Mouse (Mus musculus): Measurements from ENCODE around the gene Ube2i. TPM values are rescaled to one million over a fixed set of nuclear protein-coding genes. Genes with fewer than 3 reads are reported as not detected.
"Not testable (repeated sequence)": the region's sequence is repeated elsewhere in the genome, so short reads cannot be mapped to it uniquely, and the experiment has no call there.

The Ube2i gene
- total RNA-seq, 2 experiments from 2014 or later, result 225 to 230 TPM

DNA sequence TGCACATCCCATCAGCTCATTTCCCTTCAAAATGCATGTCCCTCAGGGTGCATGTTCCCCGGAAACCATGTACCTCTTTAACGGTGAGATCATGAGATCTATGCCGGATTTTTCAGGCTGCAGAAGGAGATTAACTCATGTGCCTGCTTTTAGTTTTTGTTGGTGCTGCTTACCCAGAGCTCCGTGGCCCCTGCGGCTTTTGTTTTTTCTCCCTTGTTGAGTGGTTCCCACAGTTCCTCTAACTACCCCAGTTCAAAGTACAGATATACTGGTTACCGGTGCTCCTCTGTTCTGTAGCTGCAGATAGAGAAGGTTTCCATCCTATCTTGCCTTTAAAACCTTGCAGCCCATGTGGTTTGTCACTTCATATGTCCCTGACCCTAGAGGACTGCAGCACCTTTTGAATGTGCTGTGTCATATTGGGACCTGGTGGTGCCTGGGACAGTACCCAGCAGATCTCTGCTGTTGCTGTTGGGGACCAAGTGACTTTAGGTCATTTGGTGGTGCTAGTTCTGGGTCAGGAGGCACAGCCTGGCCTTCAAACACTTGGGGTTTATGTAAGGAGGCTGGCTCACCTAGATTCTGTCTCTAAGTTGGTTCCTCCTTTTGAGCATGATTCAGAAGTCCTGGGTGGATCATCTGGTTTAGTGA lies 51.3 kb downstream of the Ube2i start:
- intact Hi-C loops (cut with DNase I), result no loop called here
- DNase-seq (ENCODE audit: extremely low spot score in 1 of 2, low spot score in 2 of 2), result no peak

DNA sequence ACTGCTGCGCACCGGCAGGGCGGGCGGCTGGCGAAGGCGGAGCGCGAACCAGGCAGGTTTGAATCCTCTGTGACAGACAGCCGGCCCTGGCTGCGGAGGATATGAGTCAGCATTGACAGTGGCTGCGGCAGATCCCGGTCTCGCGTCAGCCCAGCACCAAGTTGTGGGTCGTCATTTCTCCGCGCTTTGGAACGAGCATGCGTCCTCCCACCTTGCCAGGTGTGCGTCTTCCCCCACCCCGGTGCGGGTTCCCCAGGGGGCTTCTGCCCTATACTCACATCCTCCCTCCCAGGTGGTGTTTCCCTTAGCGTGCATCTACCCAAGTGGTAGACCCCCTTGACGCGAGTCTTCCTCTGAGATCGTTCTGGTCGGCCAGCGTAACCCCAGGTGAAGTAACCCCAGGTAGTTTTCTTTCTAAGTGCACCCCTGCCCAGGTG lies 51.9 kb downstream of the Ube2i start:
- DNase-seq (ENCODE audit: extremely low spot score in 1 of 2, low spot score in 2 of 2); intact Hi-C loops (cut with DNase I): not testable (repeated sequence)

DNA sequence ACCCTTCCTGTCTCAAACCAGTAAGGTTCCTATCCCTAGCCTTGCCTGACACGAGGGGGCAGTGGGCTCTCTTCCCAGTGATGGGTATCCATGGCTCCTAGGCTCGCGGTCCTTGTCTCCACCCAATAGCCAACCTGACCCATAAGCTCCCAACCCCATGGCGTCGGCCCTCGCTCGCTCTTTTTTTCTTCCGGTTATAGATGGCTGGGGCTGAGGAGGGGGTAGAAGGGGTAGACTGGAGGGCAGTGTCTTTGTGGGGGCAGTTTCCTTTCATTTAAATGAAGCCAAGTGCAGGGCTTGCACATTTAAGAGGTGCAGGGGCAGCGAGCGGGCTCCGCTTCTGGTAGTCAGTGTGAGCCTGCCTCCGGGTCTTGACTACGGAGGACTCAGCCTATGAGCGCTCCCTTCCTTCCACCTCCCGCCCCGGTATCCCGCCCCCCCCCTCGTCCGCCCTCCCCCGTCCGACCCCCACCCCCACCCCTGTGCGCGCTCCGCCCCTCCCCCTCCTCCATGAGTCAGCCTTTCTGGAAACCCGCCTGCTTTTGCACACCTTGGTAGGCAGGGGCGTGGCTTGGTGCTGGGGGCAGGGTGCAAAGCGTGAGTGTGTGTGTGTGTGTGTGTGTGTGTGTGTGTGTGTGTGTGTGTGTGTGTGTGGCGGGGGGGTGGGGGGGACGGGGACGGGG lies 52.5 kb downstream of the Ube2i start:
- intact Hi-C loops (cut with DNase I), result no loop called here
- DNase-seq (ENCODE audit: extremely low spot score in 1 of 2, low spot score in 2 of 2), result peak; percentile 43 to 81

DNA sequence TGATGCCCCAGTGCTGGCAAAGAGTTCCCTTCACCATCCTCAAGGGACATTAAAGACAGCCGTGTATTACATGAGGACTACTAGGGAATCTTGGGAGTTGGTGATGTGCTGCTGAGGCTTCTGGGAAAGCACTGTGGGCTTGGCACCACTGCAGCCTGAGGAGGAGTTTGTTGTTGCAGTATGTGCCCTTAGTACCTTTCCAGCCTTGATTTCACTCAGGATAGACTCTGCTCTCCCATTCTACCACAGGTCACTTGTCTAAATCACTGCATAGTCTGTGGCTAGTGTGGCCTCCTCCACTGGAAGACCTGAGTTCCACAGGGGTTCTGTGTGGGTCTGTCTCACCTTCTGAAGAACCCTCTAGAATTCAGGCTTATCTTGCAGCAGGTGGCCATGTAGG lies 53.7 kb downstream of the Ube2i start:
- intact Hi-C loops (cut with DNase I), result no loop called here
- no peak for DNase-seq (ENCODE audit: extremely low spot score in 1 of 2, low spot score in 2 of 2)

DNA sequence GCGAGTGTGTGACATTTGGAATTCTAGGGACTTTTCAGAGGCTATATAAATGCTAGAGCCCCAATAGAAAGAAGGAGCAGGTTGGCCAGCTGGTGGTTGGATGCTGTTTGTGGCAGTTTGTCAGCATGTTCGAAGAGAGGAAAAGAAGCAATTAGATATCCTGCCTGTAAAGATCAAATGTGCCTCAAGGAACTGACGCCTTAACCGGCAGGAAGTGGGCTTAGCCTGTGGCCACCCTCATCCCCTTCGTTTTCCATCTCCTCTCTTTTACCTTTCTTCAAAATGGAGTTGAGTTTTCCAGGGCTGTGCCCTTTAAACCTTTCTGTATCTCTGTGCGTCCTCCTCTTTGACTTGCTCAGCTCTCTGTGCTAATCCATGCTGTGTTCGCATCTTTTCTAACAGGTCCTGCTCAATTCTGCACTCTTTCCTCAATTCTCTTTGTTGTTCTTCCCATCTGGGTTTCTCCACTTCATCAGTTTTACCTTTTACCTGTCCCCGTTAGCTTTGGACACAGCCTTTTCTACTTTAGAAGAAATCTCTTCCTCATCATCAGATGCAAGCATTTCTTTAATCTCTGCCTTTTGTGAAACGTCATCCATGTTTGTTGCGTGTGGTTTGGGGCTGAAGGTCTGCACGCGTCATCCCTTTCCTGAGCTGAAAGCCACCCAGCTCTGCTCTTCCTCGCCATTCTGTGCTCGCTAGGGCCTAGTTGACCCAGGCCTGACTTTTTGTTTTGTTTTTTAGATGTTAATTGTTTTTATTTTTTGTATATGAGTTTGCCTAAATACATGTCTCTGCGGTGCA lies 54.7 kb downstream of the Ube2i start:
- no peak for DNase-seq (ENCODE audit: extremely low spot score in 1 of 2, low spot score in 2 of 2)

DNA sequence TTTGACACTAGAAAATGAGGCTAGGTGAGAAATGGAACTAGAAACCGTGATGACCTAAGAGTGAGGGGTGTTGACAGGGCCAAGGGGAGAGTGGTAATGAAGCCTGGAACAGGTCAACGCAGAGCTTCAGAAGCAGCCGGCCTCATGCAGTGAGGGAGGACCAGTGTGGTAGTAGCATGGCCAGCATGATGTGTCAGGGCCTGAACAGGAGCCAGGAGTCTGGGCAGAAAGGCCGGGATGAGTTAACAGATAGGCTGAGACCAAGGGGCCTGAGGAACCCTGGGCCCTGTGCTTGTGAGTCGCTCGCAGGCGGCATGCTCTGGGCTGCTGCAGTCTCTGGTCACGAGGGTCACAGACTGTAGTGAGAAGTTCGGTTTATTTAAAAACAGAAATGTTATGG lies 55.5 kb downstream of the Ube2i start:
- no peak for DNase-seq (ENCODE audit: extremely low spot score in 1 of 2, low spot score in 2 of 2)
- intact Hi-C loops (cut with DNase I), result no loop called here

More for the DNA sequence above, 54.7 kb downstream of the Ube2i start:
- intact Hi-C loops (cut with DNase I), result no loop called here

DNA sequence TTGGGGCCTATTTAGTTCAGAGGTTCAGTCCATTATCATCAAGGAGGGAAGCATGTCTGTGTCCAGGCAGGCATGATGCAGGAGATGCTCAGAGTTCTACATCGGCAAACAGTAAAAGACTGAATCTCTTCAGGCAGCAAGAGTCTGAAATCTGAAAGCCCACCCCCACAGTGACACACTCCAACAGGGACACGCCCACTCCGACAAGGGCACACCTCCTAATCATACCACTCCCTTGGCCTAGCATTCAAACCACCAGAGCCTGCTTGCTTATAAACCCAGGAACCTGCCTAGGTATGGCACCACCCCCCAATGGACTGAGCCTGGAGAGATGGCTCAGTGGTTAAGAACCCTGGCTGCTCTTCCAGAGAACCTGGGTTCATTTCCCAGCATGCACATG lies 59.0 kb downstream of the Ube2i start:
- DNase-seq (ENCODE audit: extremely low spot score in 1 of 2, low spot score in 2 of 2), result no peak
- intact Hi-C loops (cut with DNase I), result no loop called here

Small RNA genes within 50 kb of the gene (microRNA-seq; reads per million reads assigned to microRNA genes)
- 63.0 reads per million, percentile 52 among the genes with 10 or more reads in this experiment for gene Mir3547

Other genes with a start within 250 kb of the Ube2i start
- gene Tmem204, start 191.0 kb downstream of the Ube2i start, total RNA-seq (2021), result 1 to 10 TPM; 7.2 to 7.8 TPM
- 10 to 100 TPM; 35.4 to 41.1 TPM for gene Telo2, start 158.7 kb downstream of the Ube2i start, total RNA-seq (2021)
- 1 to 10 TPM; 2.0 to 2.3 TPM for gene Ptx4, start 153.9 kb downstream of the Ube2i start, total RNA-seq (2021)
- 10 to 100 TPM; 44.6 to 44.9 TPM for gene Clcn7, start 141.2 kb downstream of the Ube2i start, total RNA-seq (2021)
- not detected for gene Ccdc154, start 112.2 kb downstream of the Ube2i start, total RNA-seq (2021)
- gene Gm38655, start 99.2 kb downstream of the Ube2i start, total RNA-seq (2021), result not detected
- gene BC003965, start 90.1 kb downstream of the Ube2i start, total RNA-seq (2021), result 10 to 100 TPM; 17.6 to 17.9 TPM
- gene Unkl, start 86.2 kb downstream of the Ube2i start, total RNA-seq (2021), result 10 to 100 TPM; 31.8 to 32.3 TPM
- 10 to 100 TPM; 60.4 to 67.4 TPM for gene Gnptg, start 34.5 kb downstream of the Ube2i start, total RNA-seq (2021)
- 10 to 100 TPM; 28.6 to 30.3 TPM for gene Tsr3, start 34.5 kb downstream of the Ube2i start, total RNA-seq (2021)
- 10 to 100 TPM; 17.4 to 35.0 TPM for gene Baiap3, start 18.3 kb downstream of the Ube2i start, total RNA-seq (2021)
- gene Prss34, start 23.8 kb upstream of the Ube2i start, total RNA-seq (2021), result not detected
- gene Prss28, start 34.0 kb upstream of the Ube2i start, total RNA-seq (2021), result not detected
- not detected for gene Prss29, start 44.0 kb upstream of the Ube2i start, total RNA-seq (2021)
- not detected for gene Tpsab1, start 70.9 kb upstream of the Ube2i start, total RNA-seq (2021)
- gene Tpsb2, start 91.7 kb upstream of the Ube2i start, total RNA-seq (2021), result under 1 TPM; 0.54 to 0.77 TPM
- not detected for gene Tpsg1, start 94.7 kb upstream of the Ube2i start, total RNA-seq (2021)
- gene Cacna1h, start 159.2 kb upstream of the Ube2i start, total RNA-seq (2021), result 10 to 100 TPM; 53.7 to 62.9 TPM
- 1 to 10 TPM in 1 of 2 experiments, under 1 TPM in 1; 0.39 to 4.8 TPM for gene Tekt4, start 180.0 kb upstream of the Ube2i start, total RNA-seq (2021)
- gene Sstr5, start 222.7 kb upstream of the Ube2i start, total RNA-seq (2021), result under 1 TPM; 0.34 to 0.55 TPM

All from left cerebral cortex, postnatal 10 days (tissue).